Mouse (Mus musculus) C2C12 (cell line): ENCODE data around the gene Zfp655.

Experiments
- CEBPB ChIP-seq: IDR thresholded peaks from one replicate; pipeline ENCODE4 v1.6.1; 2011; ENCODE audit warnings: low read depth, mild to moderate bottlenecking, control low read depth, moderate library complexity
- CTCF ChIP-seq: IDR thresholded peaks from one replicate; pipeline ENCODE4 v1.5.1; 2011; ENCODE audit not compliant: control insufficient read depth, insufficient read depth, insufficient read length
- FOSL1 ChIP-seq: IDR thresholded peaks from one replicate; pipeline ENCODE4 v1.8.0; 2011; ENCODE audit warnings: mild to moderate bottlenecking, low read length; ENCODE audit not compliant: poor library complexity, insufficient read depth, severe bottlenecking
- MAX ChIP-seq: IDR thresholded peaks from one replicate; pipeline ENCODE4 v1.6.1; 2011; ENCODE audit warnings: mild to moderate bottlenecking, control low read depth
- MYOD1 ChIP-seq: IDR thresholded peaks from one replicate; pipeline ENCODE4 v1.6.1; 2011; ENCODE audit warnings: low read depth; ENCODE audit not compliant: control insufficient read depth, insufficient read length
- MYOG ChIP-seq: IDR thresholded peaks from one replicate; pipeline ENCODE4 v1.6.1; 2011; ENCODE audit not compliant: control insufficient read depth, insufficient read length; ENCODE audit errors: extremely low read depth
- USF1 ChIP-seq: IDR thresholded peaks from one replicate; pipeline ENCODE4 v1.6.1; 2011; ENCODE audit warnings: low read depth, mild to moderate bottlenecking, control low read depth, moderate library complexity

DNA sequence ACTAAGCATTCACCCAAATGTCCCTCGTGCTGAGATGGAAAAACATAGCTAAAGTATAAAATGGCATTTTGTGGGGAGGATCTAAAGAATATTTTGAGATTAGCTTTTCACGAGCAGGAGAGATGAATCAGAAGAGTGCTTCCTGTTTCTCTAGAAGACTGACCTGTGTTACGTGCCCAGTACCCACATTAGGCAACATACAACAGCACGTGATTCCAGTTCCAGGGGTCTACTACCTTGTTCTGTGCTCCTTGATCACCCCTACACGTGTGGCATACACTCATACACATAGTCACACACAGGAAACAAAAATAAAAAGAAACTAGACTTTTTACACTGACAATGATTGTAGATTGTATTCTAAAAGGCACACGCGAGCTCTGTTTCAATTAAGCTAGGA is 31.1 kb upstream of the Zfp655 start:
- no peak for TF ChIP-seq CEBPB
- TF ChIP-seq CTCF, result no peak
- TF ChIP-seq MAX, result no peak
- TF ChIP-seq MYOG, result no peak
- TF ChIP-seq FOSL1, result no peak
- TF ChIP-seq USF1, result no peak
- no peak for TF ChIP-seq MYOD1
